Mouse (Mus musculus) forebrain, embryonic 15.5 days (tissue): ENCODE data around the gene Trp63. TPM values are rescaled to one million over a fixed set of nuclear protein-coding genes. Genes with fewer than 3 reads are reported as not detected.
"Not testable (repeated sequence)": the region's sequence is repeated elsewhere in the genome, so short reads cannot be mapped to it uniquely, and the experiment has no call there.

ENCODE experiments used
- ATAC-seq: fragments of 200-750 bp; cut with Nextera tagmentation; replicated peaks from 2 replicates; pipeline ENCODE4 v1.8.0; 2017; ENCODE audit warnings: mild to moderate bottlenecking, moderate TSS enrichment, moderate library complexity
- H3K27ac ChIP-seq: fragments of 300-500 bp; sonication (generic); replicated peaks from 2 replicates; pipeline ENCODE4 v1.5.1; 2015; ENCODE audit warnings: mild to moderate bottlenecking, inconsistent platforms
- H3K27me3 ChIP-seq: fragments of 300-500 bp; sonication (generic); 2 replicates; pipeline ENCODE4 v1.6.1; 2015; ENCODE audit warnings: inconsistent platforms
- H3K36me3 ChIP-seq: fragments of 300-500 bp; sonication (generic); 2 replicates; pipeline ENCODE4 v1.6.1; 2015; ENCODE audit warnings: mild to moderate bottlenecking, inconsistent platforms
- H3K4me1 ChIP-seq: fragments of 300-500 bp; sonication (generic); 2 replicates; pipeline ENCODE4 v1.6.1; 2015; ENCODE audit warnings: inconsistent platforms
- H3K4me2 ChIP-seq: fragments of 300-500 bp; sonication (generic); replicated peaks from 2 replicates; pipeline ENCODE4 v1.6.1; 2015; ENCODE audit warnings: mild to moderate bottlenecking, inconsistent platforms
- H3K4me3 ChIP-seq: fragments of 300-500 bp; sonication (generic); 2 replicates; pipeline ENCODE4 v1.5.1; 2015; ENCODE audit warnings: mild to moderate bottlenecking, inconsistent platforms
- H3K9ac ChIP-seq: fragments of 300-500 bp; sonication (generic); replicated peaks from 2 replicates; pipeline ENCODE4 v1.6.1; 2015; ENCODE audit warnings: mild to moderate bottlenecking, inconsistent platforms
- H3K9me3 ChIP-seq: fragments of 300-500 bp; sonication (generic); 2 replicates; pipeline ENCODE4 v1.6.1; 2016; ENCODE audit warnings: inconsistent platforms
- WGBS: fragments of 180-500 bp; shearing (Covaris S2); methylation state at CpG from one replicate; pipeline ENCODE4 v1.1.7; 2015; ENCODE audit warnings: mixed read lengths; 5-methylcytosine and 5-hydroxymethylcytosine counted together
- polyA plus RNA-seq: library from polyadenylated mRNA; unstranded; fragments of >200 nt; fragmentation: Nextera tagmentation; extraction: Ambion mirVana; gene quantifications from 2 replicates; pipeline ENCODE4 v1.2.1, GENCODE M21; 2015

The Trp63 gene
- 0.13 and 0.17 TPM in 2 replicates for polyA plus RNA-seq

GRCm38 (mm10) chr16:25683531-25684248, at the start of gene Trp63:
Gene Trp63 (plus strand): TSS chr16:25683763.
- Histone ChIP-seq H3K4me2 (no peak within 1 kb of the TSS), H3K27me3 (no peaks in the 10 kb centered on the region), H3K4me1 (no peaks in the 10 kb centered on the region), H3K9me3 (no peaks in the 10 kb centered on the region), H3K36me3 (no peaks in the 10 kb centered on the region), H3K9ac (no peak within 1 kb of the TSS), H3K27ac (no peak within 1 kb of the TSS), H3K4me3 (no peak within 1 kb of the TSS)
- WGBS = 46% methylated on average over 8 of the region's 8 CpGs
- no peak for ATAC-seq

GRCm38 (mm10) chr16:25644716-25645115, 38.8 kb upstream of the Trp63 start:
- H3K4me1 ChIP-seq, H3K27me3 ChIP-seq, H3K9ac ChIP-seq, H3K4me3 ChIP-seq, H3K4me2 ChIP-seq, ATAC-seq, H3K27ac ChIP-seq, H3K9me3 ChIP-seq, H3K36me3 ChIP-seq: not testable (repeated sequence)
- 85% methylated on average over 4 of the region's 4 CpGs for WGBS

GRCm38 (mm10) chr16:25660510-25661235, 22.9 kb upstream of the Trp63 start:
- Histone ChIP-seq H3K36me3 (no peaks in the 10 kb centered on the region), H3K27ac (0 out of 2 replicates have a peak overlapping the region, but pooled peaks have one; percentile 48), H3K4me3 (no peak overlapping the region), H3K4me1 (peaks cover 5% of the 10 kb centered on the region), H3K27me3 (no peaks in the 10 kb centered on the region), H3K4me2 (no peak overlapping the region), H3K9me3 (no peaks in the 10 kb centered on the region), H3K9ac (no peak overlapping the region)
- ATAC-seq = peak; percentile 60
- 28% methylated on average over 9 of the region's 9 CpGs for WGBS

GRCm38 (mm10) chr16:25663116-25663515, 20.4 kb upstream of the Trp63 start:
- Histone ChIP-seq H3K4me2 (no peak overlapping the region), H3K4me1 (peaks cover 5% of the 10 kb centered on the region), H3K4me3 (no peak overlapping the region), H3K9me3 (no peaks in the 10 kb centered on the region), H3K36me3 (no peaks in the 10 kb centered on the region), H3K27ac (no peak overlapping the region), H3K9ac (no peak overlapping the region), H3K27me3 (no peaks in the 10 kb centered on the region)
- WGBS = 72% methylated on average over 3 of the region's 3 CpGs
- no peak for ATAC-seq

GRCm38 (mm10) chr16:25673861-25674440, 9.6 kb upstream of the Trp63 start:
- Histone ChIP-seq H3K4me2 (no peak overlapping the region), H3K36me3 (no peaks in the 10 kb centered on the region), H3K4me1 (no peaks in the 10 kb centered on the region), H3K27me3 (no peaks in the 10 kb centered on the region), H3K4me3 (no peak overlapping the region), H3K27ac (no peak overlapping the region), H3K9ac (no peak overlapping the region), H3K9me3 (no peaks in the 10 kb centered on the region)
- WGBS = 67% methylated on average over 5 of the region's 5 CpGs
- no peak for ATAC-seq

GRCm38 (mm10) chr16:25680369-25680768, 3.2 kb upstream of the Trp63 start:
- 75% methylated on average over 5 of the region's 5 CpGs for WGBS

GRCm38 (mm10) chr16:25682533-25682932, 1.0 kb upstream of the Trp63 start:
- H3K4me3 ChIP-seq = no peak overlapping the region
- no peak overlapping the region for H3K27ac ChIP-seq
- ATAC-seq = no peak
- no peaks in the 10 kb centered on the region for H3K9me3 ChIP-seq
- no peaks in the 10 kb centered on the region for H3K4me1 ChIP-seq
- 47% methylated on average over 4 of the region's 4 CpGs for WGBS
- H3K4me2 ChIP-seq = no peak overlapping the region
- no peaks in the 10 kb centered on the region for H3K36me3 ChIP-seq
- H3K9ac ChIP-seq = no peak overlapping the region
- H3K27me3 ChIP-seq = no peaks in the 10 kb centered on the region

More at GRCm38 (mm10) chr16:25680369-25680768, 3.2 kb upstream of the Trp63 start:
- H3K36me3 ChIP-seq = no peaks in the 10 kb centered on the region
- ATAC-seq = no peak
- no peak overlapping the region for H3K4me3 ChIP-seq
- H3K27ac ChIP-seq = no peak overlapping the region
- H3K27me3 ChIP-seq = no peaks in the 10 kb centered on the region
- no peaks in the 10 kb centered on the region for H3K9me3 ChIP-seq
- H3K9ac ChIP-seq = no peak overlapping the region
- H3K4me2 ChIP-seq = no peak overlapping the region
- no peaks in the 10 kb centered on the region for H3K4me1 ChIP-seq

- Histone ChIP-seq H3K27ac (no peak overlapping the region), H3K9ac (no peak overlapping the region), H3K4me2 (no peak overlapping the region), H3K4me3 (no peak overlapping the region), H3K27me3 (no peaks in the 10 kb centered on the region), H3K4me1 (no peaks in the 10 kb centered on the region), H3K36me3 (no peaks in the 10 kb centered on the region), H3K9me3 (no peaks in the 10 kb centered on the region)
- 88% methylated on average over 2 of the region's 2 CpGs for WGBS
- ATAC-seq = no peak
Observed at GRCm38 (mm10) chr16:25684572-25684971, 1.0 kb downstream of the Trp63 start.

GRCm38 (mm10) chr16:25690612-25691011, 7.0 kb downstream of the Trp63 start:
- no peaks in the 10 kb centered on the region for H3K27me3 ChIP-seq
- H3K4me2 ChIP-seq = no peak overlapping the region
- no peak overlapping the region for H3K9ac ChIP-seq
- H3K27ac ChIP-seq = no peak overlapping the region
- H3K4me1 ChIP-seq = no peaks in the 10 kb centered on the region
- H3K9me3 ChIP-seq = no peaks in the 10 kb centered on the region
- whole genome bisulfite sequencing = 11% methylated on average over 5 of the region's 5 CpGs
- 0 out of 2 replicates have a peak, but pooled peaks have one; percentile 32 for ATAC-seq
- no peaks in the 10 kb centered on the region for H3K36me3 ChIP-seq
- no peak overlapping the region for H3K4me3 ChIP-seq

GRCm38 (mm10) chr16:25701252-25701651, 17.7 kb downstream of the Trp63 start:
- Histone ChIP-seq H3K4me1 (no peaks in the 10 kb centered on the region), H3K9me3 (no peaks in the 10 kb centered on the region), H3K4me3 (no peak overlapping the region), H3K9ac (no peak overlapping the region), H3K27ac (no peak overlapping the region), H3K27me3 (no peaks in the 10 kb centered on the region), H3K4me2 (no peak overlapping the region), H3K36me3 (no peaks in the 10 kb centered on the region)
- ATAC-seq = no peak
- WGBS = 94% methylated on average over 2 of the region's 2 CpGs

- Histone ChIP-seq H3K36me3 (no peaks in the 10 kb centered on the region), H3K27ac (no peak overlapping the region), H3K4me3 (no peak overlapping the region), H3K4me1 (no peaks in the 10 kb centered on the region), H3K4me2 (no peak overlapping the region), H3K9me3 (no peaks in the 10 kb centered on the region), H3K9ac (no peak overlapping the region), H3K27me3 (no peaks in the 10 kb centered on the region)
- no peak for ATAC-seq
Observed at GRCm38 (mm10) chr16:25706260-25706659, 22.7 kb downstream of the Trp63 start.

- no peaks in the 10 kb centered on the region for H3K4me1 ChIP-seq
- no peaks in the 10 kb centered on the region for H3K36me3 ChIP-seq
- H3K9ac ChIP-seq = no peak overlapping the region
- no peak overlapping the region for H3K4me3 ChIP-seq
- H3K27me3 ChIP-seq = no peaks in the 10 kb centered on the region
- H3K4me2 ChIP-seq = no peak overlapping the region
- ATAC-seq = no peak
- no peaks in the 10 kb centered on the region for H3K9me3 ChIP-seq
- 83% methylated on average over 3 of the region's 3 CpGs for WGBS
- no peak overlapping the region for H3K27ac ChIP-seq
Observed at GRCm38 (mm10) chr16:25715790-25716189, 32.2 kb downstream of the Trp63 start.
